Mouse (Mus musculus): ENCODE results near the gene Zfp84.

Gene Zfp84

GRCm38 (mm10) chr7:29818619-29819254, 50.4 kb downstream of the Zfp84 start:
- peak; percentile 81 for DNase-seq

GRCm38 (mm10) chr7:29828001-29828400, 59.6 kb downstream of the Zfp84 start:
- DNase-seq = peak; percentile 27
